Mouse (Mus musculus): ENCODE data around the gene Saysd1. TPM values are rescaled to one million over a fixed set of nuclear protein-coding genes. Genes with fewer than 3 reads are reported as not detected.
"Not testable (repeated sequence)": the region's sequence is repeated elsewhere in the genome, so short reads cannot be mapped to it uniquely, and the experiment has no call there.

Saysd1 gene
- polyA plus RNA-seq, 1 experiment from 2014 or later: 12.7 TPM

- Histone ChIP-seq H3K4me2 (no peak overlapping the region), H3K36me3 (ENCODE audit: insufficient read depth) (no peaks in the 10 kb centered on the region), H3K9me3 (ENCODE audit: low read depth, low read length) (no peaks in the 10 kb centered on the region), H3K27me3 (ENCODE audit: insufficient read depth, low read length) (no peaks in the 10 kb centered on the region), H3K4me1 (ENCODE audit: insufficient read depth) (no peaks in the 10 kb centered on the region), H3K4me3 (ENCODE audit: low read depth, low read length) (no peak overlapping the region), H3K27ac (ENCODE audit: low read depth) (no peak overlapping the region), H3K9ac (no peak overlapping the region)
- WGBS: 56% methylated on average over 2 of the region's 2 CpGs
- DNase-seq (no peak), ATAC-seq (ENCODE audit: insufficient read depth) (no peak)
- TF ChIP-seq CTCF (IDR thresholded peaks at IDR 0.05; ENCODE audit: low read depth): no peak
Measured at GRCm38 (mm10) chr14:20041836-20042235, 96.5 kb downstream of the Saysd1 start.

DNA sequence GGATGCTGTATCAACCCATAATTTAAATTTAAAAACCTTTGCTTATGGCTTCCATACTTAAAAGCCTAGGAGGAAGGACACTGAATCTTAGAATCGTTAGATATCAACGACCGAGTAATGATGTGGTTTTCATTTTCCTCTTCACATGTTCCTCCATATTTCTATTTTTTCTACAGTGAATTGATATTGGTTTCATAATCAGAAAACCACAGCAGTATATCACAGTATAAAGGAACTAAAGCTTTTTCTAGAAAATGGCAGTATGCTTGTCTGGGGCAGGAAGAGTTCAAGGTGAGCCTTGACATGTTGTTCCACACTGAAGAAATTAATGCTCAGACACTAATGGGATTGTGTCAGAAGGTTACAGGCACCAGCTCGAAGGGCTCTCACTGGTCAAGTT is 97.4 kb downstream of the Saysd1 start:
- no peaks in the 10 kb centered on the region for H3K4me1 ChIP-seq (ENCODE audit: insufficient read depth)
- TF ChIP-seq CTCF (IDR thresholded peaks at IDR 0.05; ENCODE audit: low read depth): no peak
- ATAC-seq (ENCODE audit: insufficient read depth): no peak
- no peak overlapping the region for H3K27ac ChIP-seq (ENCODE audit: low read depth)
- H3K4me3 ChIP-seq (ENCODE audit: low read depth, low read length): no peak overlapping the region
- no peak overlapping the region for H3K9ac ChIP-seq
- no peaks in the 10 kb centered on the region for H3K36me3 ChIP-seq (ENCODE audit: insufficient read depth)
- no peaks in the 10 kb centered on the region for H3K27me3 ChIP-seq (ENCODE audit: insufficient read depth, low read length)
- DNase-seq: no peak
- no peaks in the 10 kb centered on the region for H3K9me3 ChIP-seq (ENCODE audit: low read depth, low read length)
- no peak overlapping the region for H3K4me2 ChIP-seq
- WGBS: 85% methylated on average over 4 of the region's 4 CpGs

DNA sequence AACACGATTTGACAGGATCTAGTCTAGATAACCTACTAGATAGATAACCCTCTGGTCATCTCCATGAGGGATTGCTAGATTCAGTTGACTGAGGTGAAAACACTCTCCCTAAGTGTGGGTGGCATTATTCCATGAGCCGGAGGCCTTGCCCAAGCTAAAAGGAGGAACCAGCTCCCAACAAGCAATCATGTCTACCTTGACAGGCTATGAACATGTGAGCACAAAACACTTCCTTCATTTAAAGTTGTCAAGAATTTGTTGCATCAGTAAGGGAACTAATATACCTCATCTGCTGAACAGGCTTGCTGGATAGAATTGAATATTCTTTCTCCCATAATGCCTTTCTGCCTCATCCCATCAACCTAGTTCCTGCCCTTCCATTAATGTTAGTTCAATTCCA is 98.5 kb downstream of the Saysd1 start:
- TF ChIP-seq CTCF (IDR thresholded peaks at IDR 0.05; ENCODE audit: low read depth): no peak
- H3K9ac ChIP-seq: no peak overlapping the region
- no peak overlapping the region for H3K4me2 ChIP-seq
- peaks cover 4% of the 10 kb centered on the region; the same call in 1 of the 2 replicates for H3K4me1 ChIP-seq (ENCODE audit: insufficient read depth)
- ATAC-seq (ENCODE audit: insufficient read depth) (no peak), DNase-seq (no peak)
- H3K4me3 ChIP-seq (ENCODE audit: low read depth, low read length): no peak overlapping the region
- no peak overlapping the region for H3K27ac ChIP-seq (ENCODE audit: low read depth)
- H3K9me3 ChIP-seq (ENCODE audit: low read depth, low read length): no peaks in the 10 kb centered on the region
- 87% methylated on average over 2 of the region's 2 CpGs for WGBS
- no peaks in the 10 kb centered on the region for H3K27me3 ChIP-seq (ENCODE audit: insufficient read depth, low read length)
- H3K36me3 ChIP-seq (ENCODE audit: insufficient read depth): no peaks in the 10 kb centered on the region

GRCm38 (mm10) chr14:20032738-20033116 is 105.6 kb downstream of the Saysd1 start:
- H3K4me2 ChIP-seq: no peak overlapping the region
- H3K4me3 ChIP-seq (ENCODE audit: low read depth, low read length): no peak overlapping the region
- no peaks in the 10 kb centered on the region for H3K9me3 ChIP-seq (ENCODE audit: low read depth, low read length)
- 63% methylated on average over 1 of the region's 3 CpGs for WGBS
- no peaks in the 10 kb centered on the region for H3K27me3 ChIP-seq (ENCODE audit: insufficient read depth, low read length)
- no peaks in the 10 kb centered on the region for H3K36me3 ChIP-seq (ENCODE audit: insufficient read depth)
- DNase-seq (no peak), ATAC-seq (ENCODE audit: insufficient read depth) (no peak)
- no peak for TF ChIP-seq CTCF (IDR thresholded peaks at IDR 0.05; ENCODE audit: low read depth)
- no peak overlapping the region for H3K9ac ChIP-seq
- H3K27ac ChIP-seq (ENCODE audit: low read depth): no peak overlapping the region
- H3K4me1 ChIP-seq (ENCODE audit: insufficient read depth): peaks cover 17% of the 10 kb centered on the region

GRCm38 (mm10) chr14:20032016-20032737 is 106.2 kb downstream of the Saysd1 start:
- no peak overlapping the region for H3K9ac ChIP-seq
- no peak for TF ChIP-seq CTCF (IDR thresholded peaks at IDR 0.05; ENCODE audit: low read depth)
- no peaks in the 10 kb centered on the region for H3K27me3 ChIP-seq (ENCODE audit: insufficient read depth, low read length)
- H3K27ac ChIP-seq (ENCODE audit: low read depth): no peak overlapping the region
- H3K9me3 ChIP-seq (ENCODE audit: low read depth, low read length): no peaks in the 10 kb centered on the region
- no peak overlapping the region for H3K4me2 ChIP-seq
- H3K4me3 ChIP-seq (ENCODE audit: low read depth, low read length): no peak overlapping the region
- ATAC-seq (ENCODE audit: insufficient read depth) (no peak), DNase-seq (no peak)
- WGBS: 69% methylated on average over 19 of the region's 19 CpGs
- peaks cover 17% of the 10 kb centered on the region for H3K4me1 ChIP-seq (ENCODE audit: insufficient read depth)
- no peaks in the 10 kb centered on the region for H3K36me3 ChIP-seq (ENCODE audit: insufficient read depth)

- DNase-seq (no peak), ATAC-seq (ENCODE audit: insufficient read depth) (no peak)
- no peaks in the 10 kb centered on the region for H3K27me3 ChIP-seq (ENCODE audit: insufficient read depth, low read length)
- 51% methylated on average over 3 of the region's 3 CpGs for WGBS
- no peaks in the 10 kb centered on the region for H3K9me3 ChIP-seq (ENCODE audit: low read depth, low read length)
- H3K9ac ChIP-seq: no peak overlapping the region
- no peak overlapping the region for H3K4me3 ChIP-seq (ENCODE audit: low read depth, low read length)
- peaks cover 11% of the 10 kb centered on the region for H3K4me1 ChIP-seq (ENCODE audit: insufficient read depth)
- no peak overlapping the region for H3K4me2 ChIP-seq
- TF ChIP-seq CTCF (IDR thresholded peaks at IDR 0.05; ENCODE audit: low read depth): no peak
- H3K36me3 ChIP-seq (ENCODE audit: insufficient read depth): no peaks in the 10 kb centered on the region
- H3K27ac ChIP-seq (ENCODE audit: low read depth): no peak overlapping the region
Measured at GRCm38 (mm10) chr14:20029606-20030005, 108.7 kb downstream of the Saysd1 start.

DNA sequence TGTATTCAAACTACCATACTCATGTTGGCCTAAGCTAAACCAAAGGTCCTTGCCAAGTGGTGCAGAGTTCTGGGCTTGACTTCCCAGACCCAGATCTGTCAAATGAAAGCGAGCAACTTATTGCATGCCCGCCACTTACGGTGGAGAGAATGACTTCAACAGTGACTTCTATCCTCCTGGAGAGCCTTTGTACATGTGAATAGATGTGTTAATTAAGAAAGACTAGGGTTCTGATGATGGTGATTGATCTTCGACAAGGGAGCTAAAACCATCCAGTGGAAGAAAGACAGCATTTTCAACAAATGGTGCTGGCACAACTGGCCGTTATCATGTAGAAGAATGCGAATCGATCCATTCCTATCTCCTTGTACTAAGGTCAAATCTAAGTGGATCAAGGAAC is 110.9 kb downstream of the Saysd1 start:
- WGBS: 91% methylated on average over 7 of the region's 7 CpGs
- H3K36me3 ChIP-seq (ENCODE audit: insufficient read depth); ATAC-seq (ENCODE audit: insufficient read depth); H3K9me3 ChIP-seq (ENCODE audit: low read depth, low read length); H3K9ac ChIP-seq; H3K4me1 ChIP-seq (ENCODE audit: insufficient read depth); H3K4me2 ChIP-seq; H3K4me3 ChIP-seq (ENCODE audit: low read depth, low read length); H3K27ac ChIP-seq (ENCODE audit: low read depth); DNase-seq; H3K27me3 ChIP-seq (ENCODE audit: insufficient read depth, low read length): not testable (repeated sequence)

Other genes starting within 250 kb of the Saysd1 start
- gene Gng2, start 160.9 kb downstream of the Saysd1 start, polyA plus RNA-seq (2014; fragmentation: Nextera tagmentation; extraction: Ambion mirVana): 89.0 and 95.7 TPM in 2 replicates
- 9.3 and 10.7 TPM in 2 replicates for gene Kcnk5, start 43.3 kb upstream of the Saysd1 start, polyA plus RNA-seq (2014; fragmentation: Nextera tagmentation; extraction: Ambion mirVana)
- gene Kcnk16, start 130.7 kb upstream of the Saysd1 start, polyA plus RNA-seq (2014; fragmentation: Nextera tagmentation; extraction: Ambion mirVana): 2.6 and 3.0 TPM in 2 replicates
- gene Nudt13, start 156.2 kb upstream of the Saysd1 start, polyA plus RNA-seq (2014; fragmentation: Nextera tagmentation; extraction: Ambion mirVana): 14.7 and 15.0 TPM in 2 replicates
- 56.8 and 60.6 TPM in 2 replicates for gene Ecd, start 209.6 kb upstream of the Saysd1 start, polyA plus RNA-seq (2014; fragmentation: Nextera tagmentation; extraction: Ambion mirVana)
- 42.8 and 44.4 TPM in 2 replicates for gene Fam149b, start 209.6 kb upstream of the Saysd1 start, polyA plus RNA-seq (2014; fragmentation: Nextera tagmentation; extraction: Ambion mirVana)